9 mouse cellular contexts compared by ENCODE assay signal in the genomic region with DNA sequence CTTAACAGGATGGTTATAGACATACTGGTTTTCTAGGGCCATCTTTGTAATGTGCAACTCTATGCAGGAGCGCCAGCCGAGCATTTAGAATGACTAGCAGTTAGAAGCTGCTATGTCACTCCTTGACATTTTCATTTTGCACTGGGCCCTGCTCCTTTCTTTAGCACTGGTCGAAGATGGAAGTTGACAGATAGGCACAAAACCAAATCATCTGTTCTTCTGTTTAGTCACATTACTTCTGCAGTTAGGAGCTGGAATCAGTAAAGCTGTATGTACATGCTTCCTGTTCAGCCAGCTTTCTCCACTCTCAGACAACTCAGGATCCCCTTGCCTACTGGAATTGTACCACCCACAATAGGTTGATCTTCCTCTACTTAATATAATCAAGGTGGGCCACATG. TPM values are rescaled to one million over a fixed set of nuclear protein-coding genes. Genes with fewer than 3 reads are reported as not detected.
DNase-seq lines count a peak whose midpoint lies in the region; ATAC-seq lines count a peak whose summit lies in the region.
"Had no signal": no experiment of that assay in that cellular context is flagged by ENCODE, and none has a peak within 500 bp of the region (broad histone marks: within the 10 kb centered on the region; RNA-seq: fewer than 3 reads in every experiment).

No protein-coding gene starts in this region.

- H3K9me3 ChIP-seq in heart, embryonic 14.5 days (ENCODE audit: control insufficient read depth, low read length) = no peaks in the 10 kb centered on the region
- no peaks in the 10 kb centered on the region for H3K9me3 ChIP-seq in hindbrain, embryonic 14.5 days (ENCODE audit: control insufficient read depth, low read length)
- no peaks in the 10 kb centered on the region for H3K9me3 ChIP-seq in midbrain, embryonic 15.5 days

- no peak overlapping the region for H3K27ac ChIP-seq in heart, embryonic 14.5 days (replicated peaks in 1 of 2; ENCODE audit: control insufficient read depth in 1 of 2, insufficient read depth in 1 of 2, low read depth in 2 of 2, low read length in 2 of 2)
- no peak overlapping the region for H3K27ac ChIP-seq in hindbrain, embryonic 14.5 days
- no peak overlapping the region for H3K27ac ChIP-seq in midbrain, embryonic 15.5 days

- no peak overlapping the region for H3K4me3 ChIP-seq in heart, embryonic 14.5 days (ENCODE audit: control insufficient read depth in 1 of 2, insufficient read depth in 1 of 2, low read depth in 1 of 2, low read length in 2 of 2)
- H3K4me3 ChIP-seq in hindbrain, embryonic 14.5 days (replicated peaks; ENCODE audit: low read length) = peak overlapping the region; percentile 85; the same call in 1 of the 2 replicates
- H3K4me3 ChIP-seq in midbrain, embryonic 15.5 days = peak overlapping the region; percentile 97; the same call in 1 of the 2 replicates

- peaks cover 0 to 7% of the 10 kb centered on the region in 2 experiments; a peak in 3 of 4 replicates for H3K4me1 ChIP-seq in heart, embryonic 14.5 days (ENCODE audit: control insufficient read depth in 2 of 2, insufficient read depth in 2 of 2, low read length in 2 of 2)
- peaks cover 10% of the 10 kb centered on the region for H3K4me1 ChIP-seq in hindbrain, embryonic 14.5 days (replicated peaks; ENCODE audit: control insufficient read depth, insufficient read depth, low read length)
- peaks cover 12% of the 10 kb centered on the region for H3K4me1 ChIP-seq in midbrain, embryonic 15.5 days

- no peak overlapping the region for H3K9ac ChIP-seq in heart, embryonic 14.5 days (ENCODE audit: low read length)
- H3K9ac ChIP-seq in hindbrain, embryonic 14.5 days = no peak overlapping the region
- no peak overlapping the region for H3K9ac ChIP-seq in midbrain, embryonic 15.5 days

- DNase-seq in heart, adult 18-20 months = no peak
- DNase-seq in c-Kit-positive CD71-positive TER-119-negative erythroid progenitor cells, embryonic 14.5 days (ENCODE audit: low read depth) = peak; percentile 19
- no peak for DNase-seq in hindbrain, embryonic 14.5 days (ENCODE audit: low spot score)
- DNase-seq in right cerebral cortex, postnatal 25 days = no peak
- DNase-seq in frontal cortex, postnatal 25 days (ENCODE audit: low spot score in 2 of 2) = no peak
- DNase-seq: kidney, adult 9 months had no signal

- no peaks in the 10 kb centered on the region for H3K27me3 ChIP-seq in heart, embryonic 14.5 days (ENCODE audit: control insufficient read depth, insufficient read depth, low read length)
- no peaks in the 10 kb centered on the region for H3K27me3 ChIP-seq in hindbrain, embryonic 14.5 days (ENCODE audit: control insufficient read depth, insufficient read depth, low read length)
- H3K27me3 ChIP-seq in midbrain, embryonic 15.5 days (replicated peaks) = no peaks in the 10 kb centered on the region

- peak overlapping the region; percentile 73; the same call in 1 of the 2 replicates for H3K4me2 ChIP-seq in heart, embryonic 14.5 days (ENCODE audit: low read length)
- peak overlapping the region; percentile 63 for H3K4me2 ChIP-seq in hindbrain, embryonic 14.5 days (replicated peaks)
- peak overlapping the region; percentile 56 for H3K4me2 ChIP-seq in midbrain, embryonic 15.5 days

- 82% methylated on average over 3 of the region's 3 CpGs for WGBS in heart, embryonic 14.5 days
- 83% methylated on average over 3 of the region's 3 CpGs for WGBS in hindbrain, embryonic 14.5 days
- 93% methylated on average over 3 of the region's 3 CpGs for whole genome bisulfite sequencing in midbrain, embryonic 15.5 days

- ATAC-seq in heart, embryonic 14.5 days (ENCODE audit: insufficient number of reproducible peaks, insufficient read depth, low FRiP score, low read depth) = no peak
- no peak for ATAC-seq in hindbrain, embryonic 14.5 days (ENCODE audit: low FRiP score)
- no peak for ATAC-seq in midbrain, embryonic 15.5 days (replicated peaks)
- ATAC-seq in activated CD4-positive, CD25-positive, alpha-beta regulatory T cell, adult 4 months = no peak

- peaks cover 25% of the 10 kb centered on the region for H3K36me3 ChIP-seq in heart, embryonic 14.5 days (ENCODE audit: control insufficient read depth, insufficient read depth, low read length)
- H3K36me3 ChIP-seq in hindbrain, embryonic 14.5 days (replicated peaks; ENCODE audit: control insufficient read depth, insufficient read depth) = peaks cover 11% of the 10 kb centered on the region
- H3K36me3 ChIP-seq in midbrain, embryonic 15.5 days (replicated peaks) = no peaks in the 10 kb centered on the region; the same call in 1 of the 2 replicates

RNA-seq across cellular contexts. Expression of gene Mios, which starts 1.6 kb away (rescaled TPM):
- 16.9 and 17.3 TPM in 2 replicates for polyA plus RNA-seq in heart, embryonic 14.5 days (2014; fragmentation: Nextera tagmentation; extraction: Ambion mirVana)
- 10 to 100 TPM; 16.8 to 17.1 TPM for total RNA-seq in heart, adult 18-20 months (2021)
- 29.3 and 29.6 TPM in 2 replicates for polyA plus RNA-seq in hindbrain, embryonic 14.5 days (2014; fragmentation: Nextera tagmentation; extraction: Ambion mirVana)
- polyA plus RNA-seq in midbrain, embryonic 15.5 days (2015; fragmentation: Nextera tagmentation; extraction: Ambion mirVana) = 23.4 and 26.0 TPM in 2 replicates
- polyA plus RNA-seq in activated CD4-positive, CD25-positive, alpha-beta regulatory T cell, adult 4 months (2017; shearing (Covaris generic)) = 10 to 100 TPM; 10.6 to 12.7 TPM

RNA-seq across cellular contexts. Expression of gene Col28a1, which starts 18.2 kb away (rescaled TPM):
- 0.04 and 0.15 TPM in 2 replicates for polyA plus RNA-seq in heart, embryonic 14.5 days (2014; fragmentation: Nextera tagmentation; extraction: Ambion mirVana)
- under 1 TPM; 0.22 to 0.36 TPM for total RNA-seq in heart, adult 18-20 months (2021)
- 0.64 and 0.94 TPM in 2 replicates for polyA plus RNA-seq in hindbrain, embryonic 14.5 days (2014; fragmentation: Nextera tagmentation; extraction: Ambion mirVana)
- 0.92 and 1.2 TPM in 2 replicates for polyA plus RNA-seq in midbrain, embryonic 15.5 days (2015; fragmentation: Nextera tagmentation; extraction: Ambion mirVana)
- not detected for polyA plus RNA-seq in activated CD4-positive, CD25-positive, alpha-beta regulatory T cell, adult 4 months (2017; shearing (Covaris generic))

RNA-seq across cellular contexts. Expression of gene Rpa3, which starts 48.3 kb away (rescaled TPM):
- polyA plus RNA-seq in heart, embryonic 14.5 days (2014; fragmentation: Nextera tagmentation; extraction: Ambion mirVana) = 103 and 109 TPM in 2 replicates
- 10 to 100 TPM; 19.6 to 22.8 TPM for total RNA-seq in heart, adult 18-20 months (2021)
- polyA plus RNA-seq in hindbrain, embryonic 14.5 days (2014; fragmentation: Nextera tagmentation; extraction: Ambion mirVana) = 54.8 and 57.8 TPM in 2 replicates
- polyA plus RNA-seq in midbrain, embryonic 15.5 days (2015; fragmentation: Nextera tagmentation; extraction: Ambion mirVana) = 47.5 and 47.9 TPM in 2 replicates
- 10 to 100 TPM; 81.7 to 86.6 TPM for polyA plus RNA-seq in activated CD4-positive, CD25-positive, alpha-beta regulatory T cell, adult 4 months (2017; shearing (Covaris generic))

RNA-seq across cellular contexts. Expression of gene Umad1, which starts 48.4 kb away (rescaled TPM):
- polyA plus RNA-seq in heart, embryonic 14.5 days (2014; fragmentation: Nextera tagmentation; extraction: Ambion mirVana) = 21.4 and 26.3 TPM in 2 replicates
- 10 to 100 TPM; 12.5 to 13.6 TPM for total RNA-seq in heart, adult 18-20 months (2021)
- 55.5 and 64.6 TPM in 2 replicates for polyA plus RNA-seq in hindbrain, embryonic 14.5 days (2014; fragmentation: Nextera tagmentation; extraction: Ambion mirVana)
- 56.7 and 59.6 TPM in 2 replicates for polyA plus RNA-seq in midbrain, embryonic 15.5 days (2015; fragmentation: Nextera tagmentation; extraction: Ambion mirVana)
- 10 to 100 TPM; 10.3 to 12.0 TPM for polyA plus RNA-seq in activated CD4-positive, CD25-positive, alpha-beta regulatory T cell, adult 4 months (2017; shearing (Covaris generic))

RNA-seq across cellular contexts. Expression of gene Gm45062, which starts 48.6 kb away (rescaled TPM):
- 4.2 and 7.3 TPM in 2 replicates for polyA plus RNA-seq in heart, embryonic 14.5 days (2014; fragmentation: Nextera tagmentation; extraction: Ambion mirVana)
- not detected for total RNA-seq in heart, adult 18-20 months (2021)
- polyA plus RNA-seq in hindbrain, embryonic 14.5 days (2014; fragmentation: Nextera tagmentation; extraction: Ambion mirVana) = 10.6 and 12.9 TPM in 2 replicates
- polyA plus RNA-seq in midbrain, embryonic 15.5 days (2015; fragmentation: Nextera tagmentation; extraction: Ambion mirVana) = 10.9 and 11.0 TPM in 2 replicates
- polyA plus RNA-seq in activated CD4-positive, CD25-positive, alpha-beta regulatory T cell, adult 4 months (2017; shearing (Covaris generic)) = 10 to 100 TPM; 42.6 to 44.3 TPM

Comparison
In these comparisons a context has a peak if more than half of its experiments do, and no peak if none do; other contexts are left out.
1. H3K4me3 ChIP-seq: peak in hindbrain, embryonic 14.5 days (single experiment) and midbrain, embryonic 15.5 days (single experiment); none in heart, embryonic 14.5 days (0 of 2).
2. Peak in every context shown above with its lines, with median percentiles within 50 percentile points of each other: H3K4me2 ChIP-seq.